Mouse (Mus musculus) lung, postnatal 0 days (tissue): Measurements from ENCODE around the gene Sumo3. TPM values are rescaled to one million over a fixed set of nuclear protein-coding genes. Genes with fewer than 3 reads are reported as not detected.

Experiments
- ATAC-seq: fragments of 200-750 bp; cut with Nextera tagmentation; 2 replicates; pipeline ENCODE4 v1.8.0; 2017; ENCODE audit warnings: moderate library complexity
- DNase-seq: peaks from one replicate; pipeline ENCODE4 v3.0.0-alpha.2; 2016; ENCODE audit warnings: low spot score
- H3K27ac ChIP-seq: fragments of 300-500 bp; sonication (generic); 2 replicates; pipeline ENCODE4 v1.5.1; 2014; ENCODE audit warnings: antibody characterized with exemption, mild to moderate bottlenecking, low read length, mixed read lengths
- H3K27me3 ChIP-seq: fragments of 300-500 bp; sonication (generic); replicated peaks from 2 replicates; pipeline ENCODE4 v1.6.1; 2014; ENCODE audit warnings: low read length, mixed read lengths; ENCODE audit not compliant: insufficient read depth
- H3K36me3 ChIP-seq: fragments of 300-500 bp; sonication (generic); 2 replicates; pipeline ENCODE4 v1.6.1; 2014; ENCODE audit warnings: low read length, mixed read lengths; ENCODE audit not compliant: insufficient read depth
- H3K4me1 ChIP-seq: fragments of 300-500 bp; sonication (generic); 2 replicates; pipeline ENCODE4 v1.6.1; 2014; ENCODE audit warnings: antibody characterized with exemption, low read depth, low read length, mixed read lengths; ENCODE audit not compliant: insufficient read depth
- H3K4me2 ChIP-seq: fragments of 300-500 bp; sonication (generic); replicated peaks from 2 replicates; pipeline ENCODE4 v1.6.1; 2014; ENCODE audit warnings: low read depth, mild to moderate bottlenecking, low read length, moderate library complexity, mixed read lengths
- H3K4me3 ChIP-seq: fragments of 300-500 bp; sonication (generic); 2 replicates; pipeline ENCODE4 v1.5.1; 2014; ENCODE audit warnings: low read depth, low read length
- H3K9ac ChIP-seq: fragments of 300-500 bp; sonication (generic); replicated peaks from 2 replicates; pipeline ENCODE4 v1.6.1; 2014; ENCODE audit warnings: low read depth, mild to moderate bottlenecking
- H3K9me3 ChIP-seq: fragments of 300-500 bp; sonication (generic); 2 replicates; pipeline ENCODE4 v1.6.1; 2016; ENCODE audit warnings: low read length, mixed read lengths
- CTCF ChIP-seq: IDR thresholded peaks from 2 replicates; pipeline ENCODE4 v1.5.1; 2016; ENCODE audit warnings: antibody characterized with exemption, mild to moderate bottlenecking
- EP300 ChIP-seq: IDR thresholded peaks from 2 replicates; pipeline ENCODE4 v1.6.1; 2016; ENCODE audit warnings: antibody characterized with exemption, mild to moderate bottlenecking, control low read depth
- WGBS: fragments of 180-500 bp; shearing (Covaris S2); extraction: QIAGEN DNeasy Blood & Tissue Kit; methylation state at CpG from one replicate; pipeline ENCODE4 v1.1.7; 2014; 5-methylcytosine and 5-hydroxymethylcytosine counted together
- microRNA counts: library from miRNA; unstranded; fragments of <30 nt; microRNA quantifications from one replicate; lab custom pipeline; 2015
- microRNA-seq: library from miRNA; unstranded; fragments of <30 nt; microRNA quantifications from one replicate; pipeline ENCODE4, GENCODE M21; 2016
- polyA plus RNA-seq: library from polyadenylated mRNA; unstranded; fragments of >200 nt; fragmentation: Nextera tagmentation; extraction: Ambion mirVana; gene quantifications from 2 replicates; pipeline ENCODE4 v1.2.1, GENCODE M21; 2015

The Sumo3 gene
- polyA plus RNA-seq, 1 experiment from 2014 or later: 209 TPM

DNA sequence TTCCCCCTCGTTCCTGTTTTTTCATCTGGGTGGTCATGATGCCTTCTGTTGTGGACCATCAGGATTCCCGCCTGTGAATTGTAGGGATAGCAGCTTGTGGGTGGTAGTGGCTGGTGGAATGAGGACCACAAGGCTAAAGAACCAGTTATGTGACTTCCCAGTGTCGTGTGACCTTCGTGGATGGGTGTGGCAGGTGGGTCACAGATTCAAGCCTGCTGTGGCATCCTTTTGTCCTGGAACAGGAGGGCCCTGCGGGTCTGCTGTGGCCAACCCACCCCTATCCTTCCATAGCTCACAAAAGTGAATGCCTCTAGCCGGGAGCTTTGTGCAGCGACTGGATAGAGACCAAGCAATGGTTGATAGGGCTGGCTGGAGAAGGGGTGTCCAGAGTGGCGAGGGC lies 42.0 kb downstream of the Sumo3 start:
- Histone ChIP-seq H3K9me3 (no peaks in the 10 kb centered on the region), H3K27me3 (no peaks in the 10 kb centered on the region), H3K27ac (no peak overlapping the region), H3K36me3 (peaks cover 38% of the 10 kb centered on the region), H3K4me3 (no peak overlapping the region), H3K4me1 (no peaks in the 10 kb centered on the region), H3K4me2 (no peak overlapping the region), H3K9ac (no peak overlapping the region)
- ATAC-seq (no peak), DNase-seq (no peak)
- TF ChIP-seq EP300 (no peak), CTCF (no peak)
- WGBS: 79% methylated on average over 8 of the region's 8 CpGs

DNA sequence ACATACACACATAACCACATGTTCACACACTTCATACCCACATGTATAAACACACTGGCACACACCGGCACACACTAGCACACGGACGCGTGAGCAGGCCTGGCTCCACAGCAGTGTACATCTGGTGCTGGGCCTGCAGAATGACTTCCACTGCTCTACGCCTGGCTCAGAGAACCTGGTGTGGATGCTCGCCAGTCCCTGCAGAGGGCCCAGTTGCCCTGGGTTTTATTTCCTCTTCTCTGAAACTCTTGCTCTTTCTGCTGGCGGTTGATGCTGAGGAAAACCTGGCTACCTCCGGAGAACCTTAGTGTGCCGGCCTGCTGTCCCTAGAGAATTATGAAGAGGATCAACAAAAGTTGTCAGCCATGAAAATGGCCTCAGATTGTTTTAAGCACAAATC lies 46.1 kb downstream of the Sumo3 start:
- H3K27ac ChIP-seq: no peak overlapping the region
- no peak overlapping the region for H3K9ac ChIP-seq
- DNase-seq (no peak), ATAC-seq (no peak)
- 83% methylated on average over 9 of the region's 9 CpGs for WGBS
- no peaks in the 10 kb centered on the region for H3K4me1 ChIP-seq
- H3K27me3 ChIP-seq: no peaks in the 10 kb centered on the region
- TF ChIP-seq EP300: no peak
- no peak for TF ChIP-seq CTCF
- H3K9me3 ChIP-seq: no peaks in the 10 kb centered on the region
- H3K4me3 ChIP-seq: no peak overlapping the region
- H3K4me2 ChIP-seq: no peak overlapping the region
- no peaks in the 10 kb centered on the region for H3K36me3 ChIP-seq

DNA sequence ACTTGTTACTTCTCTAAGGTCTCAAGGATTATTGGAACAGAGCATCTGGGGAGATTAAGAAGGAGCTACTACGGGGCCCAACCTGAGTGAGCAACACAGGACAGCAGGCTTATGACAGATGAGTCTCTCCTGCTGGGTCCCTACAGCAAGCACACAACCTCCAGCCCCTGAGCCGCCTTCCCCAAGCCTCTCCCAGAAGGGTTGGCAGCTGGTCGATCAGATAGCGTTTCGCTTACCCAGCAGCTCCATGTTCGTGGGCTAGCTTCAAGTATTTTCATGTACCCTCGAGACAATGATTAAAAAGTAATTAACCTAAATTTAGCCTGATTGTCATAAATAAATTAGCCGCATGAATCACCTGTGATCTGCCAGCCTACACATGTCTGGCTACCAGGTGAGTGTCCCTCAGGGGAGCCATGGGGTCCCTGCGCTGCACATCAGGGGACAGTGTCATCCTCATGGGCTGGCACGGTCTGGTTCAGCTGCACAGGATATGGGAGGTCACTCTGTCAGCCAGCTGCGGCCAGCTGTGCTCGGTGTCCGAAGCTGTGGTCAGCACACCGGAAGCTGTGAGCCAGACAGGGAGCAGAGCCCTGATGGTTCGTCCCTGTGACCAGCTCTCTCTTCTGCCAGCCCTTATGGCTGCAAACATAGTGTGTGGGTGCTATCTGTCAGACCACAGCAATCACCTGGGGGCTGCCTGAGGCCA lies 52.5 kb downstream of the Sumo3 start:
- Histone ChIP-seq H3K4me2 (no peak overlapping the region), H3K9ac (no peak overlapping the region), H3K9me3 (no peaks in the 10 kb centered on the region), H3K4me3 (no peak overlapping the region), H3K27ac (peak overlapping the region; percentile 66), H3K36me3 (no peaks in the 10 kb centered on the region), H3K4me1 (0 out of 2 replicates have a peak, but pooled peaks cover 2% of the 10 kb centered on the region), H3K27me3 (no peaks in the 10 kb centered on the region)
- TF ChIP-seq CTCF (no peak), EP300 (no peak)
- DNase-seq (peak; percentile 79), ATAC-seq (peak; percentile 95)
- WGBS: 41% methylated on average over 15 of the region's 15 CpGs

DNA sequence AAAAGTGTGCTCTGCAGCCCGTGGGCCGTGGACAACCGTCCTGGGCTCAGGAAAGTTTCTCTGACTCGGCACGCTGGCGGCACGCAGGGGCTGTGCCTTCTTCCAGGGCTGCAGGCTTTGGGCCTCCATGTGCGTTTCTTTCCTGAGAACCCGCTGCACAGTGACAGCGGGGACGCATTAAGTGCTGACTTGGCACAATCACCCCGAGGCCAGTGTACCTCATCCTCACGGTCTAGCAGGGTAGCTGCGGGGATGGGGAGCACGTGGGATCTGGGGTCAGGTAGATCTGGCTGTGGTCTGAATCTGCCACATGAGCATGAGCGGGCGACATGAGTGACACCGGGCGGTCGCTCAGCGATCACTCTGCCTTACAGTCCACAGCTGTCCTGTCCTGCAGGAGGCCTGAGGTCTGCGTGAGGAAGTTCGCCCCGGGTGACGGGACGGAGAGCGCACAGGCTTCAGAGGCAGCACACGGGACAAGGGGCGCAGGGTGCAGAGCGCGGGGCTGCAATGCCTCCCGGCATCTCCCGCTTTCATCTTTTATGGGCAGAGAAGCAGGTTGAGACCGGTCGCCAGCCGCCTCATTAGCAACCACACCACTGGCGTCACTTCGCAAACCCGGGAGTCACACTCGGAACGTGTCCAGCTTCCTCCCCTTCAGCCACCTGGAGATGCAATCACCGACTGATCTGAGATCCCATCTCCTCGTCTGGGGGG lies 58.2 kb downstream of the Sumo3 start:
- H3K27me3 ChIP-seq: no peaks in the 10 kb centered on the region

DNA sequence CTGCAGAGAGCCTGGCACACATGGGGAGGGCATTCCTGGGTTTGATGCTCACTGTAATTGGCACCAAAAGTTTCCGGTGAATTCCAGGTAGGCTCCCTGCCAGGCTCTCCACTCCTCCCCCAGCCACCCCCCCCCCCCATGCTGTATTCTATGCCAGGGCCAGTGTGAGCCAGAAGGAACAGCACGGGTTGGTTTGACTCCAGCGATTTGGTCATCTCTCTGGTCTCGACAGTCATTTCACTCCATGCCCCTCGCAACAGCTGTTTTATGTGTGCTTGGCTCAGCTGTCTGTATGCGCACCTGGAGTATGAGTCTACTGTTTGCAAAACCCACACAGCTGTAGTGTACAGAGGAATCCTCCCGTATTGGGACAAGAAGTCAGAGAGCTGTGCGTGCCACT lies 60.4 kb downstream of the Sumo3 start:
- no peaks in the 10 kb centered on the region for H3K27me3 ChIP-seq
- H3K36me3 ChIP-seq: no peaks in the 10 kb centered on the region
- H3K9ac ChIP-seq: no peak overlapping the region
- 66% methylated on average over 8 of the region's 8 CpGs for WGBS
- 0 out of 2 replicates have a peak, but pooled peaks have one; percentile 14 for ATAC-seq
- no peak for TF ChIP-seq EP300
- TF ChIP-seq CTCF: no peak
- no peak overlapping the region for H3K27ac ChIP-seq
- H3K9me3 ChIP-seq: no peaks in the 10 kb centered on the region
- no peak overlapping the region for H3K4me2 ChIP-seq
- no peak for DNase-seq
- no peaks in the 10 kb centered on the region for H3K4me1 ChIP-seq
- no peak overlapping the region for H3K4me3 ChIP-seq

More for the DNA sequence above, 58.2 kb downstream of the Sumo3 start:
- Histone ChIP-seq H3K4me3 (no peak overlapping the region), H3K27ac (no peak overlapping the region), H3K4me1 (no peaks in the 10 kb centered on the region), H3K36me3 (no peaks in the 10 kb centered on the region), H3K4me2 (no peak overlapping the region), H3K9ac (no peak overlapping the region), H3K9me3 (no peaks in the 10 kb centered on the region)
- no peak for ATAC-seq
- TF ChIP-seq CTCF (no peak), EP300 (no peak)
- WGBS: 40% methylated on average over 43 of the region's 43 CpGs
- DNase-seq: no peak

DNA sequence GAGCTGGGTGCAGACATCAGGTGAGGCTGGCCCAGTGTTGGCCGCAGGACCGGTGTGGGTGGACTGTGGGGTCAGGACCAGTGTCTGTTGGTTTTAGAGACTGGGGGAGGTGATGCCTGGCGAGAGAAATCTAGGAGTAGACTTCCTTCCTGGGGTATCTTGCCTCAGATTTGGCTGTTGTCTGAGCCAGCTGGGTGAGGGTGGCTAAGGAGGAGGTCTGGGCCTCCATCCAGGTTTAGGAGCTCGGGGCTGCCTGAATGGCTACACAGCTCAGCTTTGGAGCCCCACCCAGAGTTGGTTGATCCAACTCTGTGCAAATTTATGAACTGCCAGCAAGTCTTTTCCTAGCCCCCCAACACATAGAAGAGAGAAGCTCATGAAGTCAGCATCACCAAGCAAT lies 61.5 kb downstream of the Sumo3 start:
- no peaks in the 10 kb centered on the region for H3K36me3 ChIP-seq
- H3K9ac ChIP-seq: no peak overlapping the region
- TF ChIP-seq EP300: no peak
- TF ChIP-seq CTCF: no peak
- DNase-seq (no peak), ATAC-seq (no peak)
- no peak overlapping the region for H3K27ac ChIP-seq
- no peaks in the 10 kb centered on the region for H3K9me3 ChIP-seq
- H3K4me3 ChIP-seq: no peak overlapping the region
- no peak overlapping the region for H3K4me2 ChIP-seq
- no peaks in the 10 kb centered on the region for H3K4me1 ChIP-seq
- 67% methylated on average over 4 of the region's 4 CpGs for WGBS
- no peaks in the 10 kb centered on the region for H3K27me3 ChIP-seq

MicroRNAs encoded within 50 kb of the gene (microRNA counts, 519-probe panel; counts per million panel counts)
- not detected for microRNA mmu-miR-1930 (lab: Ali Mortazavi, UCI)

Small RNA genes within 50 kb of the gene (microRNA-seq; reads per million reads assigned to microRNA genes)
- 7.3 reads per million, percentile 18 among the genes with 10 or more reads in this experiment for gene Mir1930

Other genes starting within 250 kb of the Sumo3 start
- 25.3 and 30.1 TPM in 2 replicates for gene Adarb1, start 187.8 kb upstream of the Sumo3 start, polyA plus RNA-seq
- gene Fam207a, start 90.3 kb upstream of the Sumo3 start, polyA plus RNA-seq: 26.8 and 27.2 TPM in 2 replicates
- 19.1 and 21.1 TPM in 2 replicates for gene Itgb2, start 75.8 kb upstream of the Sumo3 start, polyA plus RNA-seq
- gene Pttg1ip, start 24.4 kb upstream of the Sumo3 start, polyA plus RNA-seq: 189 and 207 TPM in 2 replicates
- gene Gm49325, start 100 bp downstream of the Sumo3 start, polyA plus RNA-seq: 4.9 and 6.4 TPM in 2 replicates
- 59.8 and 65.6 TPM in 2 replicates for gene Ube2g2, start 16.2 kb downstream of the Sumo3 start, polyA plus RNA-seq
- 0.12 and 0.13 TPM in 2 replicates for gene Tspear, start 80.5 kb downstream of the Sumo3 start, polyA plus RNA-seq
- not detected in 2 replicates for gene Gm19402, start 84.7 kb downstream of the Sumo3 start, polyA plus RNA-seq
- gene Gm9508, start 91.1 kb downstream of the Sumo3 start, polyA plus RNA-seq: not detected in 2 replicates
- gene Gm10272, start 100.5 kb downstream of the Sumo3 start, polyA plus RNA-seq: not detected in 2 replicates
- not detected in 2 replicates for gene Gm10024, start 105.4 kb downstream of the Sumo3 start, polyA plus RNA-seq
- gene Gm10142, start 109.7 kb downstream of the Sumo3 start, polyA plus RNA-seq: not detected in 2 replicates
- not detected in 2 replicates for gene Krtap12-1, start 114.5 kb downstream of the Sumo3 start, polyA plus RNA-seq
- not detected in 2 replicates for gene Gm10100, start 120.4 kb downstream of the Sumo3 start, polyA plus RNA-seq
- gene Gm18596, start 136.5 kb downstream of the Sumo3 start, polyA plus RNA-seq: not detected in 2 replicates
- gene Gm9736, start 145.3 kb downstream of the Sumo3 start, polyA plus RNA-seq: not detected in 2 replicates
- not detected in 2 replicates for gene Gm3233, start 153.6 kb downstream of the Sumo3 start, polyA plus RNA-seq
- gene Gm3238, start 165.2 kb downstream of the Sumo3 start, polyA plus RNA-seq: not detected in 2 replicates
- gene Gm7138, start 170.8 kb downstream of the Sumo3 start, polyA plus RNA-seq: not detected in 2 replicates
- gene Gm3250, start 176.4 kb downstream of the Sumo3 start, polyA plus RNA-seq: not detected in 2 replicates
- gene Gm7137, start 182.1 kb downstream of the Sumo3 start, polyA plus RNA-seq: not detected in 2 replicates
- gene Gm9639, start 189.0 kb downstream of the Sumo3 start, polyA plus RNA-seq: not detected in 2 replicates
- not detected in 2 replicates for gene Gm19668, start 193.0 kb downstream of the Sumo3 start, polyA plus RNA-seq
- not detected in 2 replicates for gene Gm9507, start 205.7 kb downstream of the Sumo3 start, polyA plus RNA-seq
- not detected in 2 replicates for gene Gm2696, start 208.6 kb downstream of the Sumo3 start, polyA plus RNA-seq
- gene Krtap10-4, start 221.0 kb downstream of the Sumo3 start, polyA plus RNA-seq: not detected in 2 replicates
- gene Krtap10-10, start 229.8 kb downstream of the Sumo3 start, polyA plus RNA-seq: not detected in 2 replicates
- not detected in 2 replicates for gene Gm36176, start 240.7 kb downstream of the Sumo3 start, polyA plus RNA-seq
- not detected in 2 replicates for gene Gm10318, start 246.8 kb downstream of the Sumo3 start, polyA plus RNA-seq